Mouse (Mus musculus) brain, embryonic 14.5 days (tissue): Measurements from ENCODE around the gene Ramp3. TPM values are rescaled to one million over a fixed set of nuclear protein-coding genes. Genes with fewer than 3 reads are reported as not detected.
A peak's percentile ranks its signal among the peaks of the same experiment; 100 is the strongest.

Source experiments
- DNase-seq: peaks from one replicate; pipeline ENCODE4 v3.0.0-alpha.2; 2011; ENCODE audit warnings: low read depth
- CTCF ChIP-seq: fragments of 200-500 bp; IDR thresholded peaks from 2 replicates; pipeline ENCODE4 v1.5.1; 2012; ENCODE audit warnings: inconsistent platforms, mild to moderate bottlenecking, moderate library complexity, borderline replicate concordance; ENCODE audit not compliant: insufficient read depth, insufficient read length; ENCODE audit errors: extremely low read depth
- POLR2A ChIP-seq: fragments of 200-500 bp; IDR thresholded peaks from 2 replicates; pipeline ENCODE4 v1.6.1; 2012; ENCODE audit warnings: mild to moderate bottlenecking, inconsistent platforms, borderline replicate concordance; ENCODE audit not compliant: poor library complexity, insufficient read depth, insufficient read length, severe bottlenecking; ENCODE audit errors: extremely low read depth
- polyA plus RNA-seq: library from polyadenylated mRNA; depleted of rRNA; stranded (reverse); fragments of >200 nt; gene quantifications from 2 replicates; pipeline ENCODE4 v1.2.3, GENCODE M21; 2012; rRNA removed

Gene Ramp3
- polyA plus RNA-seq, 1 experiment = 12.1 TPM

DNA sequence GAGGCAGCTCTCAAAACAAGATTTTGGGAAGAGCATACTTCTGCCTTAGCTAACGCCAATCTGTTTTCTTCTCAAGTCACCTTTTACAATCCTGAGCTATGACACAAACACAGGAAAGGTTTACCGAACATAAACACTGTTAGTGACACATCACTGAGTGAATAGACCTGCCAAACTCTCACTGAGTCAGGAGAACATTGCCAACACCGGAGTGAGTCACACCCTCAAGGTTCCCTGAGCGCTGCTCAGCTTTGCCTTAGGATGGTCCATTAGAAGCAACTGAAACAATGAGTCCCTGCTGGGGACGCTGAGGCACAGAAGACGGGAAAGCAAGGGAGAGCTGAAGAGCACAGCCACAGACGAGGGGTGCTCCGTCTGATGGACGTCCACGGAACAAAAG lies 40.0 kb downstream of the Ramp3 start:
- TF ChIP-seq POLR2A (no peak), CTCF (no peak)
- DNase-seq = no peak

GRCm38 (mm10) chr11:6702258-6702657 lies 43.9 kb downstream of the Ramp3 start:
- no peak for DNase-seq
- TF ChIP-seq CTCF (no peak), POLR2A (no peak)

DNA sequence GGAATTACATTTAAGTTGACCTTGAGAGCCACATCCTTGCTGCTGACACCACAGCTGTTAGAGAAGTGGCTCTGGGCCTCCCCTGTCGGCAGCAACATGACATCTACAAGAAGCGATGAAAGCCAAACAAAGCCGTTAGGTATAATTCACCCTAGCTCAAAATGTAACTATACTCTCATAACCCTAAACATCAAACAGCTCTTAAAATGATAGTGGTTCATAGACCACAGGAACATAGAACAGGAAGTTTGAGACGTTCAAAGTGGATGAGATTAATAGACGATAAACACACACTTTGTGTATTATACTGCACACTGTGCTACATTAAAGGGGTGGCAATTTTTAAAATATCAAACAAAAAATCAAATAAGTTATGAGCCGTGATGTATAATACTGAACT lies 46.5 kb downstream of the Ramp3 start:
- no peak for DNase-seq
- TF ChIP-seq POLR2A (no peak), CTCF (no peak)

DNA sequence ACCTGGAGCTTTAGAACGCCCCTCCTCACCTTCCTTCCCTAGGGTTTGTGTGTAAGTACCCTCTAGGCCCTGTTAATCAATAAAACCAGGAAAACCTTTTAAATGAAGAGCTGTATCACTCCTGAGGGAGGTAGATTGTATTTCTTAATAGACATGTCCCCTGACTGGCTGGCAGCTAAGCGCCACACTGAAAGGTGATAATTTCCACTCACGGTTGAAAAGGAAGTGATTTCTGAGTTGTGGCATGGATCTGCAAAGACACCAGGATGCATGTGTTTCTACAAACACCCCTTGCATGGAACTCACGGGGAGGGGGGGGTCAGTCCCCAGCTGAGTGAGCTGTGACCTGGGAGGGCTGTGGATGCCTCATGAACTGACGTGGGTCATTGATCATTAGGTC lies 47.2 kb downstream of the Ramp3 start:
- no peak for TF ChIP-seq CTCF
- no peak for TF ChIP-seq POLR2A
- DNase-seq = peak; percentile 11

GRCm38 (mm10) chr11:6706796-6707195 lies 48.5 kb downstream of the Ramp3 start:
- DNase-seq = no peak
- TF ChIP-seq POLR2A (no peak), CTCF (no peak)

DNA sequence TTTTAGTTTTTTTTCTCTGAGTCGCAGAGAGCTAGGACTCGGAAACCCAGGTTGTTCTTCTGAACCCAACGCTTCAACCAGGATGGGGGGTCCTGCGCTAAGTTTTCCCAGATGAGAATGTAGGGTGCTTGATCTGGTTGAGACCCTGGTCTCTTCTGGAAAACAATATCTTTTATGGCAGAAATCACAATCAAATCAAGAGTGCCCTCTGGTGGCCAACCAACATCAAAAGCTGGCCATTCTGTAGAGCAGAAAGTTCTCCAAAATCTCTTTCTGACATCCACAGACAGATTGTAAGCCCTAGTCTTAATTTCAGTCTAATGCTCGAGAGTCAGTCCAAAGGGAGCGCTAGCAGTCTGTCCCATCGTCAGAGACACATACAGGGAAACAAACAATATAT lies 50.1 kb downstream of the Ramp3 start:
- TF ChIP-seq CTCF (no peak), POLR2A (no peak)

DNA sequence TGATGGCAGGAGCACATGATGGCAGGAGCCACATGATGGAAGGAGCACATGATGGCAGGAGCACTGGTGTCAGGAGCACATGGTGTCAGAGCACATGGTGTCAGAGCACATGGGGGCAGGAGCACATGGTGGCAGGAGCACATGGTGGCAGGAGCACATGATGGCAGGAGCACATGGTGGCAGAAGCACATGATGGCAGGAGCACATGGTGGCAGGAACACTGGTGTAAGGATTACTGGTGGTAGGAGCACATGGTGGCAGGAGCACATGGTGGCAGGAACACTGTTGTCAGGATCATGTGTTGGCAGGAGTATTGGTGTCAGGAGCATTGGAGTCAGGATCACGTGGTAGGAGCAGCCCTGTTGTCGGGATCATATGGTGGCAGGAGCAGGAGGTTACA lies 52.1 kb downstream of the Ramp3 start:
- DNase-seq = no peak
- no peak for TF ChIP-seq POLR2A
- TF ChIP-seq CTCF = no peak

More for the DNA sequence above, 50.1 kb downstream of the Ramp3 start:
- DNase-seq = no peak

GRCm38 (mm10) chr11:6720746-6721145 lies 62.4 kb downstream of the Ramp3 start:
- DNase-seq = no peak
- no peak for TF ChIP-seq CTCF
- no peak for TF ChIP-seq POLR2A

- TF ChIP-seq CTCF = no peak
- TF ChIP-seq POLR2A = no peak
- no peak for DNase-seq
Observed at GRCm38 (mm10) chr11:6726921-6727320, 68.6 kb downstream of the Ramp3 start.

Other genes starting within 250 kb of the Ramp3 start
- 2,174 and 2,845 TPM in 2 replicates for gene Ppia, start 243.1 kb upstream of the Ramp3 start, polyA plus RNA-seq
- 207 and 320 TPM in 2 replicates for gene H2afv, start 214.1 kb upstream of the Ramp3 start, polyA plus RNA-seq
- gene Purb, start 182.6 kb upstream of the Ramp3 start, polyA plus RNA-seq = 8.8 and 12.8 TPM in 2 replicates
- 0.56 and 0.79 TPM in 2 replicates for gene Myo1g, start 137.6 kb upstream of the Ramp3 start, polyA plus RNA-seq
- 91.9 and 113 TPM in 2 replicates for gene Ccm2, start 111.6 kb upstream of the Ramp3 start, polyA plus RNA-seq
- gene Nacad, start 52.5 kb upstream of the Ramp3 start, polyA plus RNA-seq = 92.6 and 134 TPM in 2 replicates
- 86.0 and 103 TPM in 2 replicates for gene Tbrg4, start 32.5 kb upstream of the Ramp3 start, polyA plus RNA-seq
- not detected in 2 replicates for gene Wap, start 19.9 kb upstream of the Ramp3 start, polyA plus RNA-seq
- gene Gm11983, start 179.1 kb downstream of the Ramp3 start, polyA plus RNA-seq = not detected in 2 replicates